Mouse (Mus musculus) monocyte, adult 2 months (primary cell): ENCODE results near the gene Rnase13.
"Not testable (repeated sequence)": the region's sequence is repeated elsewhere in the genome, so short reads cannot be mapped to it uniquely, and the experiment has no call there.

Experiments used
- DNase-seq, 2 experiments: peaks; one replicate each; pipeline ENCODE4 v3.0.0; 2022; ENCODE audit warnings: low spot score in 2 of 2, low read depth in 1 of 2

Rnase13 gene

GRCm38 (mm10) chr14:51922571-51922865, at the start of gene Rnase13:
Gene Rnase13 (minus strand): TSS chr14:51922773.
- no peak for DNase-seq

DNA sequence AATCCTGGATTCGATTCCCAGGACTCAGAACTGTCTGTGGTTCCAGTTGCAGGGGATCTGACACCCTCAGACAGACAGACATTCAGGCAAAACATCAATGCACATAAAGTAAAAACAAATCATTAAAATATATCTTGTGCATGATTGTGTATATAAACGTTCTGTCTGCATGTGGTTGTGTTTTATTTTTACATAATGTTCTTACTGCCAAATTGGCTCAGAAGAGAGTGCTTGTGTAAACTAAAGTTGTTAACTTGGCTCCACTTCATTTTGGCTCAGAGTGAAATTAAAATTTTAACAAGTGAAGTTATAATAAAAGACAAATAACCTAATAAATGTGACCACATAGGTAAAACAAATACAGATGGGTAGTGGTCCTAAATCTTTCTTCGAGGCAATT, 44.8 kb upstream of the Rnase13 start:
- DNase-seq, result no peak

DNA sequence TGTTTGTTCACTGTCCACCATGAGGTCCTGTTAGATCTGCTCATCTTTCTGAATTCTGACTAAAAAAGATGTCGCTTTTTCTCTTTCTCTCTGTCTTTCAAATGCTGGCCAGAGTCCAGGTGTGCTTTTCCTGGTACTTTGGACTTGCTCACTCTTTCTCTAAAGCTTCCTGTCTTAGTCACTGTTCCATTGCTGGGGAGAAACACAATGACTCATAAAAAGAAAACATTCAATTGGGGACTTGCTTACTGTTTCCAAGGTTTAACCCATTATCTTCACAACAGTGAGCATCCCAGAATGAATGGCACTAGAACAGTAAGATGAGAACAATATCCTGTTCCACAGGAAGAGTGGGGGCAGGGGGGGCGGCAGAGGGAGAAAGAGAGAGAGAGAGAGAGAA, 37.7 kb upstream of the Rnase13 start:
- DNase-seq, result no peak

DNA sequence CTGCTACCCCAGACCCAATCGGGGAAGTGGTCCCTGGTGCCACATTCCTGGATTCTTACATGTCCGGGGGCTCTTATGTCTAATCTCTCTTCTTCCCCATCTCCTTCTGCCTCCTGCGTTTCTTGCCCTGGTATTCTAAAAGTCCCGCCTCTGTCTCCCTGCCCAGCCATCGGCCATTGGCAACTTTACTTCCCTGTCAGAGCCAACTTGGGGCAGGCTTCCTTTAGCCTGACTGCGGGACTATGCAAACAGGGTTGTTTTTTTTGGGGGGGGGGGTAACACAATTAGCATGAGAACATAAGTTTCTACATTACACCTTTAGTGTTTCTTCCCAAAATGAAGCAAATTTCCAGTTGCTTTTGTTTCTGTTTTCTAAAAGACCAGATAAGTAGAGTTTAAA, 20.8 kb upstream of the Rnase13 start:
- DNase-seq, result no peak

- DNase-seq, result no peak
Measured at GRCm38 (mm10) chr14:51942236-51942635, 19.7 kb upstream of the Rnase13 start.

- DNase-seq, result no peak
Measured at GRCm38 (mm10) chr14:51941577-51941976, 19.0 kb upstream of the Rnase13 start.

GRCm38 (mm10) chr14:51940944-51941560, 18.5 kb upstream of the Rnase13 start:
- peak; percentile 5 to 36 for DNase-seq

GRCm38 (mm10) chr14:51939005-51939404, 16.4 kb upstream of the Rnase13 start:
- no peak for DNase-seq

GRCm38 (mm10) chr14:51932092-51933020, 9.8 kb upstream of the Rnase13 start:
- DNase-seq, result no peak

GRCm38 (mm10) chr14:51930824-51931223, 8.3 kb upstream of the Rnase13 start:
- DNase-seq, result no peak

DNA sequence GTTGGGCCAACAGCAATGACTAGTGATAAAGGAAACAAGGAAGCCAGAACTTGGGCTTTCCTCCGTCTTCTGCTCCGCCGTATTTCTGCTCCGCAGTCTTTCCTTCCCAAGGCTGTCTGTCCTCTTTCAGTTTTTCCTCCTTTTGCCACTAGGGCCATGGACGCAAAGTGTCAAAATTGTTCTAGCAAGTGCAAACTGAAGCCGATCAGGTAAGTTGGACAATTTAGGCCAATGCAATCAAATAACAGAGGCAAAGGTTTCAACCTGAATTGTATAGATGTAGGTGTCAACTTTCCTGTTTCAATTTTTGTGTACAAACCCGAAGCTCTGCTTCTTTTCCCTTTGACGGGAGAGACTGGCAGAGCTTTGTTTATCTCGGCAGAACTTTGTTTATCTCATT, 7.4 kb upstream of the Rnase13 start:
- no peak for DNase-seq

DNA sequence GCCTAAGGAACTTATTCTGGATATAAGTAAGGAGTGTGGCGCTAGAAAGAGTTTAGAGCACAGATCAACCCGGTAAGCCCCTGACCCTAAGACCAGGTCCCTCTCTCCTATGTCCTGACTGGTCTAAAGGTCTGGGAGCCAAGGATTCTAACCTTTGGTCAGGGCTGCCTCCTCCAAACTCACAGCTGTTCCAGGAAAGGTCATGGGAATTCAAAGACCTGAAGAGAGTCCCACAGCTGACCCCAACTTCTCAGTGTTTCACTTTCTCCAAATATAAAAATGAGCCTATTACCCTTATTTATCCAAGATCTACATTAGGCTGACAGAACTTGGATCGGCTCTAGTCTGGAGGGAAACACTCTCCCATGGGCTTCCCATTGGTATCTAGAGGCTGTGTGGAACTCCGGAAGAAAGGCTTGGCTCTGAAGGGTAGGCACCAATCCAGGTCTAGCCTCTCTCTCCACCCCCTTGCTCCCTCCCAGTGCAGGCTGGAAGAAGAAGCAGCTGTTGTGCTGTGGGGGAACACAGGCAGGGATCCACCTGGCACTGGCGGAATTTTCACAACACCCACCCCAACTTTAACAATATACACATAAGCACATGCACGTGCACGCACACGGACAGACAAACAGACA, 6.9 kb upstream of the Rnase13 start:
- DNase-seq, result no peak

GRCm38 (mm10) chr14:51926930-51927329, 4.4 kb upstream of the Rnase13 start:
- DNase-seq, result not testable (repeated sequence)

- DNase-seq, result no peak
Measured at GRCm38 (mm10) chr14:51923492-51923891, 919 bp upstream of the Rnase13 start.

DNA sequence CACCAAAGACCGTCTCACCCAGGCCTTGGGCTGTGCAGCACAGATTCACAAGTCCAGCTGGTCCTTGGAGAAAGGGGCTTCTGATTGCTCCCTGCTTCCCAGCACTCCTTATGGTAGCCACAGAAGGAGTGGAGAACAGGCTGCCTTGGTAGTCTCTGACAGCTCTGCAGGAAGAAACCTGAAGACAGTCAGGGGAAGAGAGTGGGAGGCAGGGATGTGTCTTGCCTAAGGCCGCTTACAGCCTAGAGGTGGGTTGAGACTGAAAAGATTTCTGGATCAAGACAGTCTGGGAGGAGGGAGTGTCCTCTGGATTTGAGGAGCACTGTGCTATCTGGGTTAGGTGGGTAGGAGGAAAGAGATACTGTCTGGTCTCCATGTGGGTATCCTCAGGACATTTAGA, 337 bp upstream of the Rnase13 start:
- DNase-seq, result no peak

DNA sequence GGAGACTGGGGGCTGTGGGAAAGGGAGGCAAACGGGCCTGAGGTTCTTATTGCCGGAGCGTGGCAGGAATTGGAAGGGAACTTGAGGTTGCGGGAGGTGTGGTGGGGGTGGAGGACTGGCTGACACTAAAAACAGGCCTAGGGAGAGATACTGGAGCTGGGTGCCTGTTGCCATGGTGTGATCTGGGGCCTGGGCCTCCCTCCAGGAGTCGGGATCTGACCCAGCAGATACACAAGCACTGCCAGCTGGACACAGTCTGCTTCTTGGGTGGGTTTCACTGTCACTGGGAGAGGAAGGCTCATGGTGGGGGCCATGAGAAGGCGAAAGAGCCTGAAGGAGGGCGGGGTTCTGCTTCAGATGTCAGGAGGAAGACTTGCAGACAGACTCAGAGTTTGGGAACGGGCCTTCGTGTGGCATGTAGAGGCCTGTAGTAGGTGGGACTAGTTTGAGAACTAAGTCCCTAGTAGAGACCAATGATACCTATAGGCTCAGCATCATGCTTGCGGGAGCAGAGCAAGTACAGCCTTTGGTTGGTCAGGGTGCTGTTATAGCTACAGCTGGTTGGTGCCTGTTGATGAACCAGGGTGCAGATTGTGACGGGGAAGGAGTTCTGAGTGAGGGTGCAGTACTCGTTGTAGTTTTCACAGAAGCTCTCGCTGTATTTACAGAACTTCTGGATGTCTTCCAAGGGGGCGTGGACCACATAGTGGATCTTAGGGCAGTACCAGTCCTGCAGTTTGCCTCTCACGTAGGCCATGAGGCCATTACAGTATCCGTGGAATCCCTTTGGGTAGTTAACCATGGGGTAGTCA, 608 bp downstream of the Rnase13 start:
- DNase-seq, result no peak

GRCm38 (mm10) chr14:51918966-51919365, 3.6 kb downstream of the Rnase13 start:
- DNase-seq, result no peak

DNA sequence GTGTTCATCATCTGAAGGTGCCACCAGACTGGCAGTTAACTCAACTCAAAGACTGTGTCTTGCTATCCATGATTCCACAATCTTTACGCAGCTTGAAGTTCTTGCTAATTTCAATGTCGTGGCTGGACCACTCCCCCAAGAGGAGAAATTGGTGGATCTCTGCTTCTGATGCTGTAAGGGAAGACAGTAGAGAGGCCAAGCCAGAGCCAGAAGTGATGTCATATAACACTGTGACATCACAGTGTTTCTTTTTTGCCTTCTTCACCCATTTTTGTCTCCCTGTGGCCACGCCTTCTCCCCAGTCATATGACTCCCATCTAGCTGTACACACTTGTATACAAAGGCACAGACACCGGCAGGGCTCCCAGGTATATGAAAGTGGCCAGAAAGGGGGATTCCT, 4.4 kb downstream of the Rnase13 start, which contains the start of gene Tppp2:
TSS of gene Tppp2 (plus strand) at position 301 of the 400 bp plus-strand sequence.
- no peak for DNase-seq

GRCm38 (mm10) chr14:51916539-51916938, 6.0 kb downstream of the Rnase13 start:
- no peak for DNase-seq

GRCm38 (mm10) chr14:51915030-51915429, 7.5 kb downstream of the Rnase13 start:
- DNase-seq, result no peak
